Mouse (Mus musculus) thymus, postnatal 0 days (tissue): ENCODE measurements around the gene Zbtb7a. TPM values are rescaled to one million over a fixed set of nuclear protein-coding genes. Genes with fewer than 3 reads are reported as not detected.

Experiments used
- DNase-seq: peaks from one replicate; pipeline ENCODE4 v3.0.0-alpha.2; 2015; ENCODE audit warnings: low spot score
- polyA plus RNA-seq: library from polyadenylated mRNA; unstranded; fragments of >200 nt; fragmentation: Nextera tagmentation; extraction: Ambion mirVana; gene quantifications from 2 replicates; pipeline ENCODE4 v1.2.1, GENCODE M21; 2015

Zbtb7a gene
- polyA plus RNA-seq, result 34.5 and 44.9 TPM in 2 replicates

DNA sequence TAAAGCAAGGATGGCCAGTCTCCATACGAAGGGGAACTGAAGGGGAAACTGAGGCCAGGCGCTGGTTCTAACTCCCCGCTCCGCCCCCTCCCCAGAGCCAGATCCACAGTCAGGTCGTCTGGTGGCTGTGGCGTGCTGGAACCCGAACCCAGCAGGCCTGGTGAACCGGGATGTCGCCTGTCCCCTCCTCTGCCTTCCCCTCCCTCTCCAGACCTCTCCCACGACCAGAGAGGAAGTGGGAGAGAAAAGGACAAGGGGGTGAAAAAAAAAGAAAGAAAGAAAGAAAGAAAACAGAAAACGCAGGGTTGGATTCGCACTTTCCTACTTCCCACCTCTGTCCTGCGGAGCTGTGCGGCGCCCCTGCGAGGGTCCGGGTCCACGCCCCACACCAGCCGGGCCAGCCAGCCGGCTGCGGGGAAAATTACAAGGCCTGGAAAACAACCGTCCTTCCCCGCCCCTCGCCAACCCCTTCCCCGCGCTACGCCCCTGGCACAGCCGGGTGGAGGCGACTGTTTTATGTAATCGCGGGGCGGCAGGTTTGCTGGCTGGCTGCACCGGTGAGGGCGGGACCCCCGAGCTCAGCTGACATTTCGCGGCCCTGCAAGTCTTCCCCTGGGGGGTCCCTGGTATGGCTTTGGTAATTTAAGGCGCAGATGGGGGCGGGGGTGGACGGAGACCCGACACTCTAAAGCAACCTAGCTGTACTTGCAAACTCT, at the start of gene Zbtb7a:
Zbtb7a (plus strand) TSS at position 255 of the 716 bp plus-strand sequence.
- DNase-seq, result peak; percentile 37

DNA sequence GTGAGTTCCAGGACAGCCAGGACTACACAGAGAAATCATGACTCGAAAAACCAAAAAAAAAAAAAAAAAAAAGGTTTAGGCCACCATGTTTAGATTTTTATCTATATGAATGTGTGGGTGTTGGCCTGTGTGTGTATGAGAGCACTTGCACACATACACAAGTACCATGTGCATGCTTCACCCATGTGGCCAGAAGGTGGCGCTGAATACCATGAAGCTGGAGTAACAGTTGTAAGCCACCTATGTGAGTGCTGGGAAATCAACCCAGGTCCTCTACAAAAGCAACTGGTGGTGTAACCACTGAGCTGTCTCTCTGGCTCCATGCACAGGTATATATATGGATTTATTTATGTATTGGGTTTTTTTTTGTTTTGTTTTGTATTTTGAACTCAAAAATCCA, 48.0 kb upstream of the Zbtb7a start:
- peak; percentile 39 for DNase-seq

- DNase-seq, result no peak
Observed at GRCm38 (mm10) chr10:81089216-81089615, 45.8 kb upstream of the Zbtb7a start.

GRCm38 (mm10) chr10:81090621-81091020, 44.4 kb upstream of the Zbtb7a start:
- no peak for DNase-seq

- no peak for DNase-seq
Observed at GRCm38 (mm10) chr10:81092465-81093250, 42.4 kb upstream of the Zbtb7a start.

DNA sequence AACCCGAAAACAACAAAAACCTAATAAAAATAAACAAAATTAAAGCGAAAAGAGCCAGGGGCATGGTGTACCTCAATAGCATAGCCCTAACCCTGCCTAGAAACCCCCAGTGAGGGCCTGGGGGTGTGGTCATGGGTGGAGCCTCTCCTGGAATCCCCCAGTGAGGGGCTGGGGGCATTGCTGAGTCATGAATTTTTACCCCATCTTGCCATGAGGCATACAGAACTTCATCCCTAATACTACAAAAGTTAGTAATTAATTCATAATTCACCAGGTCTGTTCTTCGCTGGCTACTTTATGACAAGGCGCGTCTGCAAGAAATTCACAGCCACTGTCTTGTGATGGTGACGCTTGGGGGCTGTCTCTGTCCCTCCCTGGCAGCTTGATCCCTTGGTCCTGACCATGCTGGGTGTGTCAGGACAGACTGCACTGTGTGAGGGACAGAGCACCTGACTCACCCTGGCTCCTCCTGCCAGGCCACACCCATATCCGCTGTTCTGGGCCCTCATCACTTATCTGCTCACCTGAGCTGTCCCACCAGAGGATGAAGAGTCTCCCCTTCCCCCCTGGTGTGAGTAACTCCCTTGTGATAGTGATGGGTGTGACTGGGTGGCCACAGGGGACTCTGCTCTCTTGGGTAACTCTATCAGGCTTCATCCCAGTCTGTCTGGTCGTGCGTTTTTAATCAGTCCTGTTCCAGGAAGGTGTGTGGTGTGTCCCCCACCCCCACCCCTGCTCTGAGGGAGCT, 39.9 kb upstream of the Zbtb7a start:
- no peak for DNase-seq

DNA sequence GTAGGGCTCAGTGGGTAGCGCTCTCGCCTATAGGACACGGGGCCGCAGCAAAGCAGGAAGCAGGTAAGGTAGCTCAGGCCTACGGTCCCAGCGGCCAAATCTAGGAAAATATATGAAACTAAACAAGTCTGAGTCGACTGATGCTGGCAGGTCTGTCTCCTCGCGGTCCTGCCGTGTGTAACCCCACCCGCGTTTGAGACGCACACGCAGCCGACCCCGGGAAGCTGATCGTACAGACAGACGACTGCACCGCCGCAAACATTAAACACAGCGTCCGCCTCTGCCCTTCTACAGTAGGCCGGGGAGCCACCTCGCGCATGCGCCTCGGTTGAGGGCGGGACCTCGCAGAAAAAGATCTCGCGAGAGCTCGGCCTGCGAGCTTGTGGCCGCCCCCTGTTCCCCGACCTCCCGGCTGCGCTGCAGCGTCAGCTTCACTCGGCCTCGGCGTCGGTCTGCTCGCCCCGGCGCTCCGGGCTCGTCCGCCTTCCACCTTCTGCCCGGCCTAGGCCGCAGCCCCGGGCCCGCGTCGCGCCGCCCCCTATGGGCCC, 29.4 kb upstream of the Zbtb7a start, which contains the start of gene Map2k2:
Map2k2 (plus strand) TSS at position 351 of the 548 bp plus-strand sequence.
- DNase-seq, result peak; percentile 99

DNA sequence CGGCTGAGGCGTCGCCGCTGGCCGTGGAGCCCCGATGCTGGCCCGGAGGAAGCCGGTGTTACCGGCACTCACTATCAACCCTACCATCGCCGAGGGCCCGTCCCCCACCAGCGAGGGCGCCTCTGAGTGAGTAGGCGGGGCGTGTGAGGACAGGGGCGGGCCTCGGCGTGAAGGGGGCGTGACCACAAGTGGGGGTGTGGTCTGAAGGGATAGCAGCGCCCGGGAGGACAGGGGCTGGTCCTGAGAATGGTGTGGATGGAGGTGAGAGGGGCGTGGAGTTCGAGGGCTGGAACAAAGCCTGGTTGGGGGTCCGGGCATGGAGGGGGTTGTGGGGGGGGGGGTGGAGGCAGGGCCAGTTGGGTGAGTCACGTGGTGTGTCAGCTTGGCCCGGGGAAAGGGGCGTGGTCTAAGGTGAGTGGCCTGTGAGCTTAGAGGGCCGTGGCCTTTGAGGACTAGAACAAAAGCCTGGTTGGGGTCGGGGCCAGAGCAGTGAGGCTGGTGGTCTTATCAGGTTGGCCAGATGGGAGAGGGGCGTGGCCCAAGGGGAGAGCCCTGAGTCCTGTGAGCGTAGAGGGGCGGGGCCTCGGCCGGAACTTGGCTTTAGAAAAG, 28.8 kb upstream of the Zbtb7a start:
- DNase-seq, result peak; percentile 88

DNA sequence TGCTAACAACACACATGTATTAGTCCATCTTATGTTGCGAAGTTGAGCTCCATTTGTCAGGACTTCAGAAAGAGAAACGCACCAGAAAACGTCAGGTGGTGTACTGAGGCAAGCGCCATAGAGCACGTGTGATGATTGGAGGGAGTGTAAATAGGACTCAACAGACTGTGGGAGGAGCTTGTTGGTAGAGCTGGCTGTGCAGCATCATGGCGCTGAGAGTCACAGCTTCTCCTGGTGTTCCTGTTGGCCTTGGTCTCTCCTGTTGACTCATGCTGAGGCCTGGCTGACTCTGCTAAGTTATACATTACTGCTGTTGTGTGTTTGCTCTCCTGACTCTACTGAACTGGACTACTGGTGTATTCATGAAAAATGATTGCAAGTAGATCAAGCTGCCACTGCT, 22.1 kb upstream of the Zbtb7a start:
- DNase-seq, result no peak

- no peak for DNase-seq
Observed at GRCm38 (mm10) chr10:81119625-81120024, 15.4 kb upstream of the Zbtb7a start.

DNA sequence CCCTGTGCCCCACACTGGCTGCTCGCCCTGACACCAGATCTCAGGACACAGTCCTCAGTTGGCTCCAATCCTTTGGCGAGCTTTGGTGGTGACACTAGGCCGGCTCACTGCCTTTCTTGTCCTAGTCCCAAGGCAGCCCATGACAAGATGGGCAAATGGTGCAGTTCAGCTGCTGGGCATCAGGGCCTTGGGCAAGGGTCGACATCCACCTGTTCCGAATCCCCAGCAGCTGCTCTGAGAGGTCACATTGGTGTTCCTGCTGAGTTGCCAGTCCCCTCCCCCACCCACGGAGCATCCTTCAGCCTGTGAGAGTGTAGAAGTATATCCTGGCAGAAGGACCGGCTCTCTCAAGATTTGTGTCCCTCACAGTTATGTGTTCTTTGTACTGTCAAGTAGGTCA, 14.4 kb upstream of the Zbtb7a start:
- DNase-seq, result no peak

- DNase-seq, result no peak
Observed at GRCm38 (mm10) chr10:81122889-81123288, 12.1 kb upstream of the Zbtb7a start.

- no peak for DNase-seq
Observed at GRCm38 (mm10) chr10:81123500-81123899, 11.5 kb upstream of the Zbtb7a start.

- DNase-seq, result peak; percentile 21
Observed at GRCm38 (mm10) chr10:81134181-81134587, 836 bp upstream of the Zbtb7a start.

DNA sequence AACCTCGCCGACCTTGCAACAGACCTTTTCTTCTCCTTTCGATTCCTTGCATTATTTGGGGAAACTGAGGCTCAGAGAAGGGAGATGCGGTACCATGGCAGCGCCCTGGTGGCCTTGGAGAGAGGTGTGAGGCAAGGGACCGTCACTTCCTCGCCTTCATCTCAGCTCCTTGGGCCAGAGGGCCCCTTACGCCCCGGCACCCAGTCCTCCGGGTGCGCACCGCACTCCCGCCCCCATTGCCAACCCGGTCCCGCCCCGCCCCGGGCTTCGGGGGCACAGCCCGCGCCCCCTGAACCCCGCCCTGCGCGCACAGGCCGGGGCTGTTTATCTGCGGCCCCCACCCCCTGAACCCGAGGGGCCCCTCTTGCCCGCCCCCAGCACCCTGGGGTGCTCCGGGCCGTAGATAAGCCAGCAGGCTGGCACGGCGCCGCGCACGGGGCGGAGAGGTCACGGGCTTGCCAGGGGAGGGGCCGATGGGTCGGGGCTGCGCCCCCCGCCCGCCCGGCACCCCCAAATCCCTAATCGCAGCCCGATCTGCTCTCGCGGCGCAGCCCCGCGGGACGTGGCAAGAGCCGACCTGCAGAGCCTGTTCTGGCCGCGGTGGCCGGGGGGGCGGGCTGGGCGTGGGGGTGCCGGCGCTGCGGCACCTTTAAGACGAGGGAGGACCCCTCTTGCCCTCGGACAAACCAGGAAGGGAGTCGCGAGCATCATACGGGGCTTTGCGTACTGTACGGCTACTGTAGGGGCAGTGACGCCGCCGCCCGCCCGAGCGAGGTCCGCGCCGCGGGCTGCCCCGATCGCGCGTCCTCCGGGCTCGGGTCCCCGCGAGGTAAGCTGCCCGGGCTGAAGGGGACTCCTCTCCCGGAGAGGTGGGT, 1.0 kb downstream of the Zbtb7a start:
- peak; percentile 61 for DNase-seq

DNA sequence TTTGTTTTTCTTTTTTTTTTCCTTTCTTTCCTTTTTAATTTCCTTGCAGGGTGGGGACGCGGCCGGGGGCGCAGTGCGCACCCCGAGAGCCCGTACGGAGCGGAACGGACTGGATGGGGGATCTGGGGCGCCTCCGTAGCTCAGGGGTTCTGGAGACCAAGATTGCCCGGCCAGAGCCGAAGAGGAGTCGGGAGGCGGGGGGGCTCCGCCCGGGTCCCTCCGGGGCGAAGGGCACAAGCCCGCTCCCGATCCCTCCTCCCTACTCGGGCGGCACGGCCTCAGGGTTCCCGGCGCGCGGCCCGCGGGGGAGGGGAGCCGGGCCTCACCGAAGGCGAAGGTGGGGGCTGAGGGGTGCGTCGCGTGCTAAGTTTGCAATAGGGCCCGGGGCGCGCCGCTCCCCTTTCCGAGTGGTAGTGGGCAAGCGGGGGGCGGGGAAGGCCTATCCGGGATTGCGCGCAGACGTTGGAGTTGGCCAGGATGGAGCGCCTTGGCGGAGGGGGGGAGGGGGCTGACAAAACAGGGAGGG, 1.7 kb downstream of the Zbtb7a start:
- DNase-seq, result peak; percentile 83

- DNase-seq, result peak; percentile 99
Observed at GRCm38 (mm10) chr10:81137252-81138130, 2.5 kb downstream of the Zbtb7a start.

DNA sequence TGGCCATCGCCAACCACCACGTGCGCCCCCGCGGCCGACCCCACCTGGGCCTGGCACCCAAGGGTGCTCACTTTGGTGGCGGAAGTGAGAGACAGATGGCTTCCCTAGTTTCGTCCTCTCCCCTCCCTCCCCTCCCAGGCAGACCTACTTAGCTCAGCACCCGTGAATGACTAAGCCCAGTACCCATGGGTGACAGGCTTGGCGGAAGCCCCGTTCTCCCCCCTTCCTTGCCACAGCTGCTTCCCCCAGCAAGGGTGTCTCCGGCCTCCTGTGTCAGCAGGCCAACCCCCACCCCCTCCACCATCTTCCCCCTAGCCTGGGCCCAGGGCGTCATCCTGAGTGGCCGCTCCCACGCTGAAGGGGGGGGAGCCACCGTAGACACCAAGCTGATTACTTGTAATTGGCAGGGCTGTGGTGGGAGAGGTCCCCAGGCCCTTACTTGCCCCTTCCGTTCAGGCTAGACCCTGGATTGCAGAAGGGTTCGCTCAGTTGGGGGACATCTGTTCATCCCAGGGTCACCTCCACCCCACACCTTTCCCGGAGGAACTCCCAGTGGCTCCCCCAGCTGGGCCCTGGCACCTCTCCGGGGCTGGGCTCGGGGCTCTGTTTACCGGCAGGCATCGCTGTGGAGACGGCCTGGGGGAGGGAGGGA, 3.2 kb downstream of the Zbtb7a start:
- DNase-seq, result peak; percentile 79
